Mouse (Mus musculus) brain, embryonic 18.5 days (tissue): ENCODE measurements at regions not wholly inside any gene's neighbourhood (a gene's known extent, or its start where the extent isn't known, plus 50 kb on each side); places are given as distances from the start of the nearest gene placed in this dataset.

Source experiments
- DNase-seq: peaks from one replicate; pipeline ENCODE4 v3.0.0-alpha.2; 2012; ENCODE audit warnings: low read depth, low spot score

- no peak for DNase-seq
Observed at GRCm38 (mm10) chr7:111134496-111134895, 51.7 kb upstream of the Eif4g2 start.
